Mouse (Mus musculus): Measurements from ENCODE around the gene Isoc2a. TPM values are rescaled to one million over a fixed set of nuclear protein-coding genes. Genes with fewer than 3 reads are reported as not detected.

Gene Isoc2a
- polyA plus RNA-seq, 1 experiment from 2014 or later, result 1.1 TPM

- ATAC-seq (replicated peaks; ENCODE audit: insufficient number of reproducible peaks, low FRiP score, low TSS enrichment), result no peak
- Histone ChIP-seq H3K9me3 (replicated peaks; ENCODE audit: control insufficient read depth, low read length) (no peaks in the 10 kb centered on the region), H3K9ac (ENCODE audit: low read depth, low read length) (no peak overlapping the region), H3K36me3 (ENCODE audit: control insufficient read depth, insufficient read depth, low read length) (no peaks in the 10 kb centered on the region), H3K4me2 (no peak overlapping the region), H3K4me1 (ENCODE audit: control insufficient read depth, insufficient read depth, low read length) (peaks cover 27% of the 10 kb centered on the region), H3K27me3 (ENCODE audit: control insufficient read depth, insufficient read depth, low read length) (no peaks in the 10 kb centered on the region), H3K27ac (ENCODE audit: low read depth, low read length) (no peak overlapping the region), H3K4me3 (ENCODE audit: low read depth, low read length) (no peak overlapping the region)
- 59% methylated on average over 17 of the region's 17 CpGs for WGBS (ENCODE audit: insufficient replicate concordance)
Measured at GRCm38 (mm10) chr7:4928323-4928722, 51.4 kb downstream of the Isoc2a start.

- H3K4me1 ChIP-seq (ENCODE audit: control insufficient read depth, insufficient read depth, low read length), result no peaks in the 10 kb centered on the region
- no peak for ATAC-seq (replicated peaks; ENCODE audit: insufficient number of reproducible peaks, low FRiP score, low TSS enrichment)
- no peak overlapping the region for H3K4me3 ChIP-seq (ENCODE audit: low read depth, low read length)
- no peak overlapping the region for H3K4me2 ChIP-seq
- no peaks in the 10 kb centered on the region for H3K9me3 ChIP-seq (replicated peaks; ENCODE audit: control insufficient read depth, low read length)
- no peak overlapping the region for H3K9ac ChIP-seq (ENCODE audit: low read depth, low read length)
- WGBS (ENCODE audit: insufficient replicate concordance), result 61% methylated on average over 12 of the region's 12 CpGs
- H3K27me3 ChIP-seq (ENCODE audit: control insufficient read depth, insufficient read depth, low read length), result no peaks in the 10 kb centered on the region
- no peak overlapping the region for H3K27ac ChIP-seq (ENCODE audit: low read depth, low read length)
- no peaks in the 10 kb centered on the region for H3K36me3 ChIP-seq (ENCODE audit: control insufficient read depth, insufficient read depth, low read length)
Measured at GRCm38 (mm10) chr7:4933103-4933502, 56.1 kb downstream of the Isoc2a start.

GRCm38 (mm10) chr7:4934160-4934914, 57.4 kb downstream of the Isoc2a start:
- no peaks in the 10 kb centered on the region for H3K36me3 ChIP-seq (ENCODE audit: control insufficient read depth, insufficient read depth, low read length)
- H3K4me3 ChIP-seq (ENCODE audit: low read depth, low read length), result no peak overlapping the region
- WGBS (ENCODE audit: insufficient replicate concordance), result 70% methylated on average over 4 of the region's 4 CpGs
- H3K9me3 ChIP-seq (replicated peaks; ENCODE audit: control insufficient read depth, low read length), result no peaks in the 10 kb centered on the region
- H3K9ac ChIP-seq (ENCODE audit: low read depth, low read length), result no peak overlapping the region
- no peak overlapping the region for H3K27ac ChIP-seq (ENCODE audit: low read depth, low read length)
- ATAC-seq (replicated peaks; ENCODE audit: insufficient number of reproducible peaks, low FRiP score, low TSS enrichment), result no peak
- H3K27me3 ChIP-seq (ENCODE audit: control insufficient read depth, insufficient read depth, low read length), result no peaks in the 10 kb centered on the region
- no peak overlapping the region for H3K4me2 ChIP-seq
- no peaks in the 10 kb centered on the region for H3K4me1 ChIP-seq (ENCODE audit: control insufficient read depth, insufficient read depth, low read length)

GRCm38 (mm10) chr7:4936832-4937231, 59.9 kb downstream of the Isoc2a start:
- no peak overlapping the region for H3K27ac ChIP-seq (ENCODE audit: low read depth, low read length)
- no peak overlapping the region for H3K9ac ChIP-seq (ENCODE audit: low read depth, low read length)
- no peak for ATAC-seq (replicated peaks; ENCODE audit: insufficient number of reproducible peaks, low FRiP score, low TSS enrichment)
- H3K4me2 ChIP-seq, result no peak overlapping the region
- no peaks in the 10 kb centered on the region for H3K9me3 ChIP-seq (replicated peaks; ENCODE audit: control insufficient read depth, low read length)
- no peak overlapping the region for H3K4me3 ChIP-seq (ENCODE audit: low read depth, low read length)
- H3K36me3 ChIP-seq (ENCODE audit: control insufficient read depth, insufficient read depth, low read length), result no peaks in the 10 kb centered on the region
- H3K27me3 ChIP-seq (ENCODE audit: control insufficient read depth, insufficient read depth, low read length), result no peaks in the 10 kb centered on the region
- WGBS (ENCODE audit: insufficient replicate concordance), result 69% methylated on average over 10 of the region's 10 CpGs
- H3K4me1 ChIP-seq (ENCODE audit: control insufficient read depth, insufficient read depth, low read length), result no peaks in the 10 kb centered on the region

GRCm38 (mm10) chr7:4937392-4937791, 60.4 kb downstream of the Isoc2a start:
- Histone ChIP-seq H3K9ac (ENCODE audit: low read depth, low read length) (no peak overlapping the region), H3K4me2 (no peak overlapping the region), H3K27me3 (ENCODE audit: control insufficient read depth, insufficient read depth, low read length) (no peaks in the 10 kb centered on the region), H3K9me3 (replicated peaks; ENCODE audit: control insufficient read depth, low read length) (no peaks in the 10 kb centered on the region), H3K4me1 (ENCODE audit: control insufficient read depth, insufficient read depth, low read length) (no peaks in the 10 kb centered on the region), H3K4me3 (ENCODE audit: low read depth, low read length) (no peak overlapping the region), H3K27ac (ENCODE audit: low read depth, low read length) (no peak overlapping the region), H3K36me3 (ENCODE audit: control insufficient read depth, insufficient read depth, low read length) (no peaks in the 10 kb centered on the region)
- ATAC-seq (replicated peaks; ENCODE audit: insufficient number of reproducible peaks, low FRiP score, low TSS enrichment), result no peak
- WGBS (ENCODE audit: insufficient replicate concordance), result 70% methylated on average over 11 of the region's 11 CpGs

GRCm38 (mm10) chr7:4938456-4938855, 61.5 kb downstream of the Isoc2a start:
- no peaks in the 10 kb centered on the region for H3K36me3 ChIP-seq (ENCODE audit: control insufficient read depth, insufficient read depth, low read length)
- no peak overlapping the region for H3K4me2 ChIP-seq
- no peak overlapping the region for H3K4me3 ChIP-seq (ENCODE audit: low read depth, low read length)
- ATAC-seq (replicated peaks; ENCODE audit: insufficient number of reproducible peaks, low FRiP score, low TSS enrichment), result no peak
- 29% methylated on average over 2 of the region's 2 CpGs for WGBS (ENCODE audit: insufficient replicate concordance)
- no peak overlapping the region for H3K27ac ChIP-seq (ENCODE audit: low read depth, low read length)
- no peaks in the 10 kb centered on the region for H3K9me3 ChIP-seq (replicated peaks; ENCODE audit: control insufficient read depth, low read length)
- no peaks in the 10 kb centered on the region for H3K27me3 ChIP-seq (ENCODE audit: control insufficient read depth, insufficient read depth, low read length)
- no peak overlapping the region for H3K9ac ChIP-seq (ENCODE audit: low read depth, low read length)
- no peaks in the 10 kb centered on the region for H3K4me1 ChIP-seq (ENCODE audit: control insufficient read depth, insufficient read depth, low read length)

GRCm38 (mm10) chr7:4940068-4940479, 63.1 kb downstream of the Isoc2a start:
- Histone ChIP-seq H3K9me3 (replicated peaks; ENCODE audit: control insufficient read depth, low read length) (no peaks in the 10 kb centered on the region), H3K27ac (ENCODE audit: low read depth, low read length) (no peak overlapping the region), H3K4me3 (ENCODE audit: low read depth, low read length) (no peak overlapping the region), H3K27me3 (ENCODE audit: control insufficient read depth, insufficient read depth, low read length) (no peaks in the 10 kb centered on the region), H3K4me2 (no peak overlapping the region), H3K9ac (ENCODE audit: low read depth, low read length) (no peak overlapping the region), H3K36me3 (ENCODE audit: control insufficient read depth, insufficient read depth, low read length) (no peaks in the 10 kb centered on the region), H3K4me1 (ENCODE audit: control insufficient read depth, insufficient read depth, low read length) (no peaks in the 10 kb centered on the region)
- ATAC-seq (replicated peaks; ENCODE audit: insufficient number of reproducible peaks, low FRiP score, low TSS enrichment), result no peak
- 12% methylated on average over 9 of the region's 9 CpGs for WGBS (ENCODE audit: insufficient replicate concordance)

- no peaks in the 10 kb centered on the region for H3K9me3 ChIP-seq (replicated peaks; ENCODE audit: control insufficient read depth, low read length)
- H3K4me2 ChIP-seq, result no peak overlapping the region
- no peak overlapping the region for H3K27ac ChIP-seq (ENCODE audit: low read depth, low read length)
- H3K9ac ChIP-seq (ENCODE audit: low read depth, low read length), result no peak overlapping the region
- H3K27me3 ChIP-seq (ENCODE audit: control insufficient read depth, insufficient read depth, low read length), result no peaks in the 10 kb centered on the region
- WGBS (ENCODE audit: insufficient replicate concordance), result 44% methylated on average over 5 of the region's 5 CpGs
- ATAC-seq (replicated peaks; ENCODE audit: insufficient number of reproducible peaks, low FRiP score, low TSS enrichment), result no peak
- H3K4me1 ChIP-seq (ENCODE audit: control insufficient read depth, insufficient read depth, low read length), result no peaks in the 10 kb centered on the region
- H3K4me3 ChIP-seq (ENCODE audit: low read depth, low read length), result no peak overlapping the region
- H3K36me3 ChIP-seq (ENCODE audit: control insufficient read depth, insufficient read depth, low read length), result no peaks in the 10 kb centered on the region
Measured at GRCm38 (mm10) chr7:4942673-4943072, 65.7 kb downstream of the Isoc2a start.

GRCm38 (mm10) chr7:4943223-4943815, 66.4 kb downstream of the Isoc2a start:
- H3K4me1 ChIP-seq (ENCODE audit: control insufficient read depth, insufficient read depth, low read length), result no peaks in the 10 kb centered on the region
- peak overlapping the region; percentile 62 for H3K4me2 ChIP-seq
- H3K9ac ChIP-seq (ENCODE audit: low read depth, low read length), result 0 out of 2 replicates have a peak overlapping the region, but pooled peaks have one; percentile 22
- ATAC-seq (replicated peaks; ENCODE audit: insufficient number of reproducible peaks, low FRiP score, low TSS enrichment), result peak; percentile 67
- WGBS (ENCODE audit: insufficient replicate concordance), result 21% methylated on average over 15 of the region's 15 CpGs
- H3K36me3 ChIP-seq (ENCODE audit: control insufficient read depth, insufficient read depth, low read length), result no peaks in the 10 kb centered on the region
- H3K27ac ChIP-seq (ENCODE audit: low read depth, low read length), result no peak overlapping the region
- no peaks in the 10 kb centered on the region for H3K9me3 ChIP-seq (replicated peaks; ENCODE audit: control insufficient read depth, low read length)
- peak overlapping the region; percentile 26 for H3K4me3 ChIP-seq (ENCODE audit: low read depth, low read length)
- H3K27me3 ChIP-seq (ENCODE audit: control insufficient read depth, insufficient read depth, low read length), result no peaks in the 10 kb centered on the region

Data from heart, embryonic 11.5 days (tissue).